28 mouse cellular contexts compared by ENCODE assay signal in genomic region chr6:113063363-113063762, GRCm38 (mm10). TPM values are rescaled to one million over a fixed set of nuclear protein-coding genes. Genes with fewer than 3 reads are reported as not detected.
DNase-seq lines count a peak whose midpoint lies in the region; ATAC-seq and TF ChIP-seq lines count a peak whose summit lies in the region.
"Had no signal": no experiment of that assay in that cellular context is flagged by ENCODE, and none has a peak within 500 bp of the region (broad histone marks: within the 10 kb centered on the region; RNA-seq: fewer than 3 reads in every experiment).

No protein-coding gene starts in this region.

- 0 out of 2 replicates have a peak, but pooled peaks have one; percentile 17 for TF ChIP-seq POLR2A in CH12.LX (IDR thresholded peaks at IDR 0.05; ENCODE audit: low read depth, low read length)
- TF ChIP-seq POLR2A in myocyte (IDR thresholded peaks at IDR 0.05; ENCODE audit: insufficient read length, low read depth), result no peak

- ATAC-seq in intestine, embryonic 16.5 days, result peak; percentile 54
- ATAC-seq in megakaryocyte progenitor cell, adult 5-6 weeks (replicated peaks; ENCODE audit: poor library complexity), result no peak
- no peak for ATAC-seq in megakaryocyte-erythroid progenitor cell, adult 5-6 weeks (replicated peaks; ENCODE audit: low FRiP score, low TSS enrichment, poor library complexity, severe bottlenecking)
- ATAC-seq: activated CD4-positive, CD25-positive, alpha-beta regulatory T cell, adult 4 months; forebrain, embryonic 14.5 days; forebrain, embryonic 16.5 days; Patski had no signal

- H3K4me3 ChIP-seq in CH12.LX (replicated peaks in 1 of 3; ENCODE audit: low read depth in 2 of 3, low read length in 2 of 3, poor library complexity in 1 of 3), result no peak overlapping the region
- H3K4me3 ChIP-seq in brown adipose tissue, adult 24 weeks (ENCODE audit: insufficient read depth, low read depth, low read length), result no peak overlapping the region
- H3K4me3 ChIP-seq in intestine, embryonic 16.5 days (ENCODE audit: low read length), result no peak overlapping the region
- H3K4me3 ChIP-seq in myocyte, result no peak overlapping the region
- H3K4me3 ChIP-seq: embryonic facial prominence, embryonic 13.5 days; embryonic facial prominence, embryonic 15.5 days; erythroblast, embryonic 14.5 days; forebrain, embryonic 10.5 days; forebrain, embryonic 12.5 days had no signal

- TF ChIP-seq EP300 in CH12.LX (IDR thresholded peaks at IDR 0.05; ENCODE audit: low read length), result no peak

- H3K79me2 ChIP-seq in CH12.LX (replicated peaks; ENCODE audit: control insufficient read depth, extremely low read depth, insufficient read depth, poor library complexity, severe bottlenecking) (peaks cover 26% of the 10 kb centered on the region), myocyte (ENCODE audit: control insufficient read depth, insufficient read depth) (peaks cover 43% of the 10 kb centered on the region)

- no peaks in the 10 kb centered on the region for H3K9me3 ChIP-seq in CH12.LX (replicated peaks; ENCODE audit: low read length)
- H3K9me3 ChIP-seq in intestine, embryonic 16.5 days (ENCODE audit: control insufficient read depth, low read length), result no peaks in the 10 kb centered on the region
- H3K9me3 ChIP-seq: embryonic facial prominence, embryonic 13.5 days; embryonic facial prominence, embryonic 15.5 days; forebrain, embryonic 10.5 days; forebrain, embryonic 12.5 days; G1E had no signal

- WGBS in intestine, embryonic 16.5 days, result 78% methylated on average over 10 of the region's 10 CpGs

- H3ac ChIP-seq in myocyte (ENCODE audit: control insufficient read depth, insufficient read length), result no peak overlapping the region

- TF ChIP-seq CTCF in CH12.LX (conservative IDR thresholded peaks at IDR 0.05 in 1 of 2, IDR thresholded peaks at IDR 0.05 in 1 of 2; ENCODE audit: low read depth in 2 of 2, low read length in 2 of 2), result no peak

- no peak overlapping the region for H3K9ac ChIP-seq in CH12.LX (ENCODE audit: insufficient read depth, low read depth)
- H3K9ac ChIP-seq in intestine, embryonic 16.5 days (ENCODE audit: low read depth, low read length), result no peak overlapping the region
- H3K9ac ChIP-seq: embryonic facial prominence, embryonic 13.5 days; embryonic facial prominence, embryonic 15.5 days; forebrain, embryonic 12.5 days had no signal

- no peak overlapping the region for H3K27ac ChIP-seq in CH12.LX (ENCODE audit: insufficient read depth, low read depth)
- H3K27ac ChIP-seq in brown adipose tissue, adult 24 weeks (replicated peaks; ENCODE audit: low read depth, low read length), result peak overlapping the region; percentile 87; the same call in 1 of the 2 replicates
- no peak overlapping the region for H3K27ac ChIP-seq in intestine, embryonic 16.5 days (ENCODE audit: low read length)
- H3K27ac ChIP-seq: embryonic facial prominence, embryonic 13.5 days; embryonic facial prominence, embryonic 15.5 days; forebrain, embryonic 10.5 days; forebrain, embryonic 12.5 days had no signal

- no peaks in the 10 kb centered on the region for H3K4me1 ChIP-seq in CH12.LX (ENCODE audit: control insufficient read depth in 1 of 2, insufficient read depth in 2 of 2)
- H3K4me1 ChIP-seq in brown adipose tissue, adult 24 weeks (ENCODE audit: control insufficient read depth, insufficient read depth, insufficient read length, low read length), result peaks cover 8% of the 10 kb centered on the region
- H3K4me1 ChIP-seq in intestine, embryonic 16.5 days (ENCODE audit: control insufficient read depth, insufficient read depth, low read length), result no peaks in the 10 kb centered on the region
- H3K4me1 ChIP-seq: embryonic facial prominence, embryonic 13.5 days; embryonic facial prominence, embryonic 15.5 days had no signal

- no peak for TF ChIP-seq RAD21 in CH12.LX (IDR thresholded peaks at IDR 0.05; ENCODE audit: low read depth, low read length)

- dilution Hi-C loops in CH12.LX (cut with MboI; ENCODE audit: extremely low pct_ligation_motif_present, extremely low pct_unique_long_range_greater_than_20kb, low sequenced_read_pairs), result no loop called here

- DNase-seq in CH12.LX (ENCODE audit: extremely low read depth), result no peak
- DNase-seq in urinary bladder, adult 18-20 months (ENCODE audit: low spot score in 2 of 2), result no peak
- no peak for DNase-seq in thymus, adult 18-20 months
- DNase-seq: adrenal gland, adult 8-10 months; adrenal gland, postnatal 14 days; adrenal gland, postnatal 36 days; cerebellum, adult 11 months; cerebellum, adult 18-20 months; cerebellum, adult 8-10 months; cerebellum, adult 9-11 months; cerebellum, postnatal 14 days; cerebellum, postnatal 36 days; embryo, embryonic 11 days had no signal

- in situ Hi-C loops in CH12.LX (cut with MboI; ENCODE audit: low pct_ligation_motif_present, low pct_unique_long_range_greater_than_20kb, low sequenced_read_pairs), result no loop called here

- H3K4me2 ChIP-seq in CH12.LX (ENCODE audit: insufficient read depth, low read depth, poor library complexity, severe bottlenecking) (no peak overlapping the region), myocyte (ENCODE audit: low read depth) (no peak overlapping the region)
- no peak overlapping the region for H3K4me2 ChIP-seq in intestine, embryonic 16.5 days (ENCODE audit: low read depth, low read length)
- H3K4me2 ChIP-seq: embryonic facial prominence, embryonic 13.5 days; embryonic facial prominence, embryonic 15.5 days; forebrain, embryonic 12.5 days had no signal

- H3K36me3 ChIP-seq in CH12.LX (replicated peaks in 1 of 2; ENCODE audit: control insufficient read depth in 1 of 2, insufficient read depth in 1 of 2, low read length in 1 of 2) (peaks cover 60 to 96% of the 10 kb centered on the region in 2 experiments), myocyte (ENCODE audit: control insufficient read depth, insufficient read depth) (peaks cover 72% of the 10 kb centered on the region)
- H3K36me3 ChIP-seq in intestine, embryonic 16.5 days (ENCODE audit: control insufficient read depth, insufficient read depth, low read length), result peaks cover 10% of the 10 kb centered on the region; the same call in 1 of the 2 replicates

- H3K27me3 ChIP-seq in CH12.LX (replicated peaks) (no peaks in the 10 kb centered on the region), myocyte (ENCODE audit: control insufficient read depth, insufficient read depth, insufficient read length) (no peaks in the 10 kb centered on the region)
- no peaks in the 10 kb centered on the region for H3K27me3 ChIP-seq in intestine, embryonic 16.5 days (replicated peaks; ENCODE audit: control insufficient read depth, insufficient read depth, low read length)
- H3K27me3 ChIP-seq: embryonic facial prominence, embryonic 13.5 days; embryonic facial prominence, embryonic 15.5 days; forebrain, embryonic 12.5 days; Patski had no signal

TF ChIP-seq in CH12.LX, 34 proteins besides CTCF, POLR2A, EP300 and RAD21 (continues in another document):
- TF ChIP-seq ETS1 (conservative IDR thresholded peaks at IDR 0.05; ENCODE audit: low read depth, low read length) (no peak), USF1 (IDR thresholded peaks at IDR 0.05; ENCODE audit: low read depth, low read length) (no peak), NELFE (IDR thresholded peaks at IDR 0.05; ENCODE audit: low read depth, low read length) (no peak), ZC3H11A (IDR thresholded peaks at IDR 0.05; ENCODE audit: low read depth, low read length) (no peak), ZNF384 (IDR thresholded peaks at IDR 0.05; ENCODE audit: low read depth, low read length) (no peak), TCF12 (IDR thresholded peaks at IDR 0.05; ENCODE audit: low read depth, low read length) (no peak), MAX (IDR thresholded peaks at IDR 0.05; ENCODE audit: low read length) (no peak), E2F4 (IDR thresholded peaks at IDR 0.05; ENCODE audit: insufficient replicate concordance, low read depth, low read length) (no peak), NRF1 (IDR thresholded peaks at IDR 0.05; ENCODE audit: low read depth, low read length) (no peak)

TF ChIP-seq in myocyte, 11 proteins besides CTCF, POLR2A, EP300 and RAD21 (continues in another document):
- TF ChIP-seq SRF (IDR thresholded peaks at IDR 0.05; ENCODE audit: control insufficient read depth, insufficient read length, low read depth), result no peak
- TF ChIP-seq E2F4 (IDR thresholded peaks at IDR 0.05; ENCODE audit: insufficient read depth), result no peak
- TF ChIP-seq USF1 (IDR thresholded peaks at IDR 0.05; ENCODE audit: low read depth), result no peak
- no peak for TF ChIP-seq CEBPB (IDR thresholded peaks at IDR 0.05; ENCODE audit: insufficient read depth, poor library complexity, severe bottlenecking)
- TF ChIP-seq MYOG (IDR thresholded peaks at IDR 0.05; ENCODE audit: control insufficient read depth in 1 of 3, insufficient read depth in 1 of 3, insufficient read length in 2 of 3, low read depth in 2 of 3), result peak in 1 of 3 experiments; percentile 72
- no peak for TF ChIP-seq MAX (IDR thresholded peaks at IDR 0.05; ENCODE audit: low read depth)
- no peak for TF ChIP-seq POLR2AphosphoS2 (IDR thresholded peaks at IDR 0.05; ENCODE audit: insufficient read length, low read depth)
- TF ChIP-seq TCF3 (IDR thresholded peaks at IDR 0.05; ENCODE audit: insufficient read length, low read depth), result no peak

RNA-seq across cellular contexts. Expression of gene Setd5, which starts 13.8 kb away (rescaled TPM):
- total RNA-seq in CH12.LX (2012; rRNA removed) (56.8 and 57.7 TPM in 2 replicates), CH12.LX (2014; rRNA removed) (59.6 and 67.4 TPM in 2 replicates)
- polyA plus RNA-seq in CH12.LX (2012; ENCODE audit: insufficient read length, low read depth) (72.1 and 80.4 TPM in 2 replicates), myocyte (2012; fragmentation: generic; extraction: Trizol) (21.8 TPM)
- 17.0 and 19.0 TPM in 2 replicates for polyA plus RNA-seq in brown adipose tissue, adult 24 weeks (2012; ENCODE audit: insufficient read depth, insufficient read length, missing spikeins)
- 58.5 and 61.2 TPM in 2 replicates for polyA plus RNA-seq in intestine, embryonic 16.5 days (2015; fragmentation: Nextera tagmentation; extraction: Ambion mirVana)
- 99.9 and 127 TPM in 2 replicates for total RNA-seq in megakaryocyte progenitor cell, adult 5-6 weeks (2015)
- 48.3 and 73.6 TPM in 2 replicates for total RNA-seq in megakaryocyte progenitor cell, adult 5-6 weeks (2017)
- total RNA-seq in megakaryocyte-erythroid progenitor cell, adult 5-6 weeks (2014; fragmentation: Nextera tagmentation), result 136 and 143 TPM in 2 replicates
- total RNA-seq in megakaryocyte-erythroid progenitor cell, adult 5-6 weeks (2017), result 79.1 and 80.2 TPM in 2 replicates

RNA-seq across cellular contexts. Expression of gene Thumpd3, which starts 17.3 kb away (rescaled TPM):
- 37.1 and 43.4 TPM in 2 replicates for total RNA-seq in CH12.LX (2012; rRNA removed)
- total RNA-seq in CH12.LX (2014; rRNA removed), result 78.1 and 89.0 TPM in 2 replicates
- 66.2 and 69.3 TPM in 2 replicates for polyA plus RNA-seq in CH12.LX (2012; ENCODE audit: insufficient read length, low read depth)
- polyA plus RNA-seq in brown adipose tissue, adult 24 weeks (2012; ENCODE audit: insufficient read depth, insufficient read length, missing spikeins), result 25.4 and 34.9 TPM in 2 replicates
- polyA plus RNA-seq in intestine, embryonic 16.5 days (2015; fragmentation: Nextera tagmentation; extraction: Ambion mirVana), result 57.7 and 63.0 TPM in 2 replicates
- 22.9 TPM for polyA plus RNA-seq in myocyte (2012; fragmentation: generic; extraction: Trizol)
- total RNA-seq in megakaryocyte progenitor cell, adult 5-6 weeks (2015), result 87.0 and 96.9 TPM in 2 replicates
- total RNA-seq in megakaryocyte progenitor cell, adult 5-6 weeks (2017), result 65.8 and 79.9 TPM in 2 replicates
- total RNA-seq in megakaryocyte-erythroid progenitor cell, adult 5-6 weeks (2014; fragmentation: Nextera tagmentation), result 123 and 125 TPM in 2 replicates
- total RNA-seq in megakaryocyte-erythroid progenitor cell, adult 5-6 weeks (2017), result 147 and 161 TPM in 2 replicates
